Mouse (Mus musculus) liver, postnatal 0 days (tissue): ENCODE data around the gene Oprm1.

Experiments
- CTCF ChIP-seq: sonication (generic); IDR thresholded peaks from 2 replicates; pipeline ENCODE4 v1.5.1; 2016; ENCODE audit warnings: antibody characterized with exemption, low read depth
- EP300 ChIP-seq: IDR thresholded peaks from 2 replicates; pipeline ENCODE4 v1.6.1; 2016; ENCODE audit warnings: antibody characterized with exemption, low read depth, mild to moderate bottlenecking

- TF ChIP-seq EP300, result no peak
- TF ChIP-seq CTCF, result no peak
Measured at GRCm38 (mm10) chr10:6926724-6927123, 168.4 kb downstream of the Oprm1 start.
